Mouse (Mus musculus) embryonic facial prominence, embryonic 14.5 days (tissue): Measurements from ENCODE around the gene Hnrnpa3. TPM values are rescaled to one million over a fixed set of nuclear protein-coding genes. Genes with fewer than 3 reads are reported as not detected.
A peak's percentile ranks its signal among the peaks of the same experiment; 100 is the strongest.

Source experiments
- ATAC-seq: fragments of 200-750 bp; cut with Nextera tagmentation; 2 replicates; pipeline ENCODE4 v1.8.0; 2017; ENCODE audit warnings: low read depth, moderate number of reproducible peaks, moderate TSS enrichment
- DNase-seq: peaks from one replicate; pipeline ENCODE4 v3.0.0-alpha.2; 2015; ENCODE audit warnings: low spot score
- H3K27ac ChIP-seq: fragments of 300-500 bp; sonication (generic); replicated peaks from 2 replicates; pipeline ENCODE4 v1.5.1; 2014; ENCODE audit warnings: low read depth, mild to moderate bottlenecking, low read length, moderate library complexity
- H3K27me3 ChIP-seq: fragments of 300-500 bp; sonication (generic); replicated peaks from 2 replicates; pipeline ENCODE4 v1.6.1; 2014; ENCODE audit warnings: low read length; ENCODE audit not compliant: control insufficient read depth, insufficient read depth
- H3K36me3 ChIP-seq: fragments of 300-500 bp; sonication (generic); 2 replicates; pipeline ENCODE4 v1.6.1; 2014; ENCODE audit warnings: low read length, mixed read lengths; ENCODE audit not compliant: control insufficient read depth, insufficient read depth
- H3K4me1 ChIP-seq: fragments of 300-500 bp; sonication (generic); 2 replicates; pipeline ENCODE4 v1.6.1; 2014; ENCODE audit warnings: antibody characterized with exemption, low read length; ENCODE audit not compliant: control insufficient read depth, insufficient read depth
- H3K4me2 ChIP-seq: fragments of 300-500 bp; sonication (generic); 2 replicates; pipeline ENCODE4 v1.6.1; 2014; ENCODE audit warnings: low read depth, mild to moderate bottlenecking, low read length, moderate library complexity, mixed read lengths
- H3K4me3 ChIP-seq: fragments of 300-500 bp; sonication (generic); 2 replicates; pipeline ENCODE4 v1.5.1; 2014; ENCODE audit warnings: low read depth, mild to moderate bottlenecking, low read length
- H3K9ac ChIP-seq: fragments of 300-500 bp; sonication (generic); 2 replicates; pipeline ENCODE4 v1.6.1; 2014; ENCODE audit warnings: low read depth, mild to moderate bottlenecking, low read length, moderate library complexity, mixed read lengths
- H3K9me3 ChIP-seq: fragments of 300-500 bp; sonication (generic); 2 replicates; pipeline ENCODE4 v1.6.1; 2016; ENCODE audit warnings: low read length; ENCODE audit not compliant: control insufficient read depth
- WGBS: fragments of 180-500 bp; shearing (Covaris S2); extraction: QIAGEN DNeasy Blood & Tissue Kit; methylation state at CpG from one replicate; pipeline ENCODE4 v1.1.7; 2014; 5-methylcytosine and 5-hydroxymethylcytosine counted together
- microRNA-seq: library from miRNA; unstranded; fragments of <30 nt; microRNA quantifications from one replicate; pipeline ENCODE4, GENCODE M21; 2016; ENCODE audit warnings: borderline number of aligned reads
- polyA plus RNA-seq: library from polyadenylated mRNA; unstranded; fragments of >200 nt; fragmentation: Nextera tagmentation; extraction: Ambion mirVana; gene quantifications from 2 replicates; pipeline ENCODE4 v1.2.1, GENCODE M21; 2014

The Hnrnpa3 gene
- polyA plus RNA-seq, 1 experiment from 2014 or later, result 211 TPM

DNA sequence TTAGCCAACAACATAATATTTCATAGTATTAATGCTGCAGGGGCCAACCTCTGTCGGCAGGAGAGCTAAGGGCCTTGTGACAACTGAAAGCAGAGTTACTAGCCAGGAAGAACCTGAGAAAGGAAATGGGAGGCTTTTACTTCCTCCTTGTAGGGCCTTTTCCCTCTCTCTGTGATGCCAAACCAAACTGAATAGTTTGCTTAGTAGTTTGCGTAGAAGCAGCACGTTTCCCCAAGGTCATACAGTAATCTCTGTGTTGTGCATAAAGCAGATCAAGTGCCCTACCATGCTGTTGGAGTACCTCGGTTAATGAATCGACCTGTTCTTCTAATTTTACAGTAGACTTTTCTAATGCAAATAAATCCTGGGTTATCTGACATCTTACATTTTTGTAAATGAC is 47.4 kb downstream of the Hnrnpa3 start:
- H3K27ac ChIP-seq, result no peak overlapping the region
- H3K27me3 ChIP-seq, result no peaks in the 10 kb centered on the region
- H3K4me1 ChIP-seq, result peaks cover 4% of the 10 kb centered on the region
- no peaks in the 10 kb centered on the region for H3K36me3 ChIP-seq
- no peak overlapping the region for H3K4me3 ChIP-seq
- no peak overlapping the region for H3K9ac ChIP-seq
- peaks cover 4% of the 10 kb centered on the region for H3K9me3 ChIP-seq
- 73% methylated on average over 5 of the region's 5 CpGs for WGBS
- H3K4me2 ChIP-seq, result no peak overlapping the region
- ATAC-seq, result no peak
- DNase-seq, result no peak

GRCm38 (mm10) chr2:75707420-75707819 is 48.4 kb downstream of the Hnrnpa3 start:
- no peak for DNase-seq
- WGBS, result 16% methylated on average over 1 of the region's 1 CpGs

DNA sequence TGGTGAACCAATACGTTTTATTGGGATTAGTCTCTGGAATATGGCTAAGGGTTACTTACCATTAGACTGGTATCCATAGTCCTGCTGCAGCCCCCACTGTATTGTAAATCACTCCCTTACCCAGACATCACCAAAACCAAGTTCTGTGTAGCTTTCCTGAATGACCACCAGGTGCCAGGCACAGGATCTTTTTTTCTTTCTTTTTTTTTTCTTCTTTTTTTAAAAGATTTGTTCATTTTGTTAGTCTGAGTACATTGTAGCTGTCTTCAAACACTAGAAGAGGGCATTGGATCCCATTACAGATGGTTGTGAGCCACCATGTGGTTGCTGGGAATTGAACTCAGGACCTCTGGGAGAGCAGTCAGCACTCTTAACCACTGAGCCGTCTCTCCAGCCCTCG is 54.0 kb downstream of the Hnrnpa3 start:
- peaks cover 3% of the 10 kb centered on the region; the same call in 1 of the 2 replicates for H3K4me1 ChIP-seq
- 90% methylated on average over 3 of the region's 3 CpGs for WGBS

More at GRCm38 (mm10) chr2:75707420-75707819, 48.4 kb downstream of the Hnrnpa3 start:
- H3K4me3 ChIP-seq, result no peak overlapping the region
- no peaks in the 10 kb centered on the region for H3K4me1 ChIP-seq
- no peak for ATAC-seq
- H3K9ac ChIP-seq, result no peak overlapping the region
- no peaks in the 10 kb centered on the region for H3K36me3 ChIP-seq
- H3K4me2 ChIP-seq, result no peak overlapping the region
- no peaks in the 10 kb centered on the region for H3K27me3 ChIP-seq
- H3K9me3 ChIP-seq, result peaks cover 4% of the 10 kb centered on the region
- H3K27ac ChIP-seq, result no peak overlapping the region

DNA sequence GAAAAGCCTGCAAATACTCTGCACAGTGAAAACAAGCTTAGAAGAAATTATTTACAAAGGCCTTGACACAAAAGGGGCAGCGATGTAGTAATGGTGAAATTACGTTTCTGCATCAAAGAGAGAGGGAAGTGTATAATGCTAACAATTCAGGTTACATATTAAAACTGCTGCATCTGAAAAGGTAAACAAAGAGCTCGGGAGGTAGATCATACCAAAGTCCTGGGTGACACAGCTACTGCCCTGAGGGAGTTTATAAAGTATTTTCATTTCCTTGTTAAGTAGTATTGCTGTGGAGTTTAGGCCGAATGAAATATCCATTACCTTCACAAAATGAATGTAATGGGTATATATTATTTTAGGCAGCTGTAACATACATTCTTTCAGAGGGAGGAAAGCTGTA is 55.7 kb downstream of the Hnrnpa3 start:
- Histone ChIP-seq H3K9ac (no peak overlapping the region), H3K4me3 (no peak overlapping the region), H3K4me2 (no peak overlapping the region), H3K4me1 (peaks cover 3% of the 10 kb centered on the region; the same call in 1 of the 2 replicates), H3K27me3 (no peaks in the 10 kb centered on the region), H3K27ac (no peak overlapping the region), H3K9me3 (no peaks in the 10 kb centered on the region), H3K36me3 (no peaks in the 10 kb centered on the region)
- ATAC-seq (no peak), DNase-seq (no peak)
- 44% methylated on average over 4 of the region's 4 CpGs for WGBS

More for the DNA sequence above, 54.0 kb downstream of the Hnrnpa3 start:
- Histone ChIP-seq H3K36me3 (no peaks in the 10 kb centered on the region), H3K27ac (no peak overlapping the region), H3K9ac (no peak overlapping the region), H3K27me3 (no peaks in the 10 kb centered on the region), H3K9me3 (peaks cover 4% of the 10 kb centered on the region), H3K4me2 (no peak overlapping the region), H3K4me3 (no peak overlapping the region)
- ATAC-seq, result no peak
- DNase-seq, result no peak

- ATAC-seq, result peak; percentile 72; the same call in 1 of the 2 replicates
- DNase-seq, result no peak
- no peak overlapping the region for H3K9ac ChIP-seq
- no peak overlapping the region for H3K4me2 ChIP-seq
- 0 out of 2 replicates have a peak overlapping the region, but pooled peaks have one; percentile 2 for H3K27ac ChIP-seq
- H3K4me1 ChIP-seq, result peaks cover 3% of the 10 kb centered on the region; the same call in 1 of the 2 replicates
- H3K4me3 ChIP-seq, result no peak overlapping the region
- no peaks in the 10 kb centered on the region for H3K9me3 ChIP-seq
- H3K27me3 ChIP-seq, result no peaks in the 10 kb centered on the region
- no peaks in the 10 kb centered on the region for H3K36me3 ChIP-seq
- 45% methylated on average over 12 of the region's 12 CpGs for WGBS
Measured at GRCm38 (mm10) chr2:75716046-75717016, 57.3 kb downstream of the Hnrnpa3 start.

Small RNA genes within 50 kb of the gene (microRNA-seq; reads per million reads assigned to microRNA genes)
- gene Gm24574, result not detected

Other genes with a start within 250 kb of the Hnrnpa3 start
- gene Nfe2l2, start 45.4 kb downstream of the Hnrnpa3 start, polyA plus RNA-seq, result 48.9 and 52.9 TPM in 2 replicates
- gene Agps, start 172.9 kb downstream of the Hnrnpa3 start, polyA plus RNA-seq, result 32.5 and 37.2 TPM in 2 replicates